Mouse (Mus musculus) gastrocnemius, postnatal 25 days (tissue): Measurements from ENCODE around the gene Nr3c2. TPM values are rescaled to one million over a fixed set of nuclear protein-coding genes. Genes with fewer than 3 reads are reported as not detected.

Experiments used
- DNase-seq: peaks from one replicate; pipeline ENCODE4 v3.0.0; 2022
- total RNA-seq, 2 experiments: library from RNA; stranded (reverse); gene quantifications; 1 replicate in 1 of 2; 2 replicates in 1 of 2; pipeline ENCODE4 v1.2.3; 2021

The Nr3c2 gene
- total RNA-seq, 2 experiments from 2014 or later = 6.8 TPM

DNA sequence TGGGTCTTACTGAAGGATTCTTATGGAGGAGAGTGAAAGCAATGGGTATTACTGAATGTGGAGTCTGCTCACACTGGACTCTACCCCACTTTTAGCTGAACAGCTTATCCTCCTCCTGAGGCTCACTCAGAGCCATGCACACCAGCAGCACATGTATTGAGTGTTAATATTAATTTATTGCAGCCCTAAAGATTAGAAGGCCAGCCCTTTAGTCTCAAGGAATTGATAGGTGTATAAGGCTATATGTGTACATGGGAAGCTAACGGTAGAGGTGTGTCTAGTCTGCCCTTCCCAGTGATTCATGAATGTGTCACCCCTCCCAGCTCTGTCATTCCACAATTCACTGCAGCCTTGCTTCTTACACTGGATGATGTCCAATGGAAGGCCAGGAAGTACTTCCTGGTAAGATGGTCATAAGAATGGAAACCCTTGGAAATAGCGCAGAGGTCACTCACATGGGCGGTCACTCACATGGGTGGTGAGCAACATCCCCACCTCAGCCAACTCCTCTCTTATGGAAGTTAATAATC is 156.3 kb downstream of the Nr3c2 start:
- no peak for DNase-seq

DNA sequence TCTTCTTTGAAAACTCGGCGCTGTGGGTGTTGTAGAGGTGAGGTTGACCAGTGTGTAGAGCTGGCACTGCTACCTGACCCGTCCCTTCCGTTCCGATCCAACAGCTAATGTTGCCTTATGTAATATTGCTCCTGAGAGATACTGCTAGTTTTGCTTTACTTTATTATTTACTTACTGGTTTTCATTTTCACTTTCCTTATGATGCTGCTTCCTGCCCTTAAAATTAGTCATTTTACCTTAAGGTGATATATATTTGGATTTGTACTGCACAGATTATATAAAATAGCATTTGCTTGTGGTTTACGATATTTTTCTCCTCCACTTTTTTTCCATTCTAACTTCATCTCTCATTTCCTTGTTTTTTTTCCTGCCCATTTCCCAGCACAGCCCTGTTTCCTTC is 157.6 kb downstream of the Nr3c2 start:
- no peak for DNase-seq

DNA sequence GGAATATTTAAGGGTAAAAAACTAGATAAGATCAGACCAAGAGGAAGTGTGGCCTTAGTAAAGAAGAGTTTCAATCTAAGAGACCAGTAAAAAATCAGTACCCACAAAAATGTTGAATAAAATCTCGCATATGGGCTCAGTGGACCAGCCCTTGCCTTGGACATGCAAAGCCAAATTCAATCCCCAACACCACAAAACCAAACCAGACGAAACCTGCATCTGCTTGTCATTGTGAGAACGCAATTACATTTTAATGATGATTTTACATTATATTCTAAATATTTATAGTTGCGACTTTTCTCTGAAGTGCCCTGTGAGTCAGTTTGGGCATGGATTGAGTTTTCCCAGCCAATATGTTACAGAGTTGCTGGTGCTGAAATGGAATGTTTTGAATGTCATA is 183.4 kb downstream of the Nr3c2 start:
- DNase-seq = no peak

DNA sequence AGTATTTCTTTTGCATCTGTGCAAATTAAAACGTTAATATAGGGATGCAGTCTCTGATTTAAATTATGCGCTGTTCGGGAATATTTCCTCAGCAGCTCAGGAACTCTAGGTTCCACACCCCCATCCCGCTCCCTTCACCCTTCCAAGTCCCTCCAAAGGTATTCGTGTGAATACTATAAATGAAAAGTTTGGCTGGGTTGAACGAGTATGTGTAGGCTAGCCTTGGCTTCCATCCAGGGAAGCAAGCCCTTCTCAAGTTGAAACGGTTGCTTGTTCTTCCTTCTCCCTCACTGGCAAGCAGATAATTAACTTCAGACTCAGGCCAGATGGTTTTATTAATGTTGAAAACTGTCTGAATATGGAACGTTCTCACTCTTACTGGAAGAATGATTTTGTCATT is 186.8 kb downstream of the Nr3c2 start:
- DNase-seq = no peak

DNA sequence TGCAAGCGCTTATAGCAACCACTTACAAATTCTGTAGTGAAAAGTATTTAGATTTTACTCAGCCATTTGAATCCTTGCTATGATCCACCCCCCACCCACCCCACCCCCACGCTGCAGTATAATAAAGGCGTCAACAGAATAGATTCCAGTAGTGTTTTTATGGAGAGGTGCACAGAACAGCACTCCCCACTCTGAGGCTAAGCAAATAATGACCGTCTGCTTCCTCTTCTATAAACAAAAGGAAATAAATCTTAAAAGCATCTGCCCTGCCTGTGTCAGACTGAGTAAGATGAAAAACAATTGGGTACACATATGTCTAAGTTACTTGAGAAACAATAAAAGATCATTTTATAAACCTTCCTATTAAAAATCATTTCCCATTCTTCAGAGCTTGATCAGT is 197.5 kb downstream of the Nr3c2 start:
- no peak for DNase-seq

DNA sequence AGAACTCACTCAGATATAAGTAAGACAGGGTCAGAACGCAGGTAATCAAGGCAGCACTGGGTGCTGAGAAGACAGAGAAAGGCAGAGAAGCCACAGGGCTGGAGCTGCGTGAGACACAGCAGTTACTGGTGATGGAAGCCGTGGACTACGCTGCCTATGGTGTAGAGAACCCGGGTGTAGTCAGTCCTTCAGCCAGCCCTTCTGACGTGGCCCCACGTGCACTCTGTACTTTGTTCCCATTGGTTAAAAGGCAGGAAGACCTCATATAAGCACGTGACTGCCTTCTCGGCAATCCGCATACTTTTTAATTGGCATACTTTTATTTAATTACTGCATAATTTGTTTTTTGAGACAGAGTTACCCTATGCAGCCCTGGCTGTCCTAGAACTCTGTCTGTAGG is 198.9 kb downstream of the Nr3c2 start:
- no peak for DNase-seq

DNA sequence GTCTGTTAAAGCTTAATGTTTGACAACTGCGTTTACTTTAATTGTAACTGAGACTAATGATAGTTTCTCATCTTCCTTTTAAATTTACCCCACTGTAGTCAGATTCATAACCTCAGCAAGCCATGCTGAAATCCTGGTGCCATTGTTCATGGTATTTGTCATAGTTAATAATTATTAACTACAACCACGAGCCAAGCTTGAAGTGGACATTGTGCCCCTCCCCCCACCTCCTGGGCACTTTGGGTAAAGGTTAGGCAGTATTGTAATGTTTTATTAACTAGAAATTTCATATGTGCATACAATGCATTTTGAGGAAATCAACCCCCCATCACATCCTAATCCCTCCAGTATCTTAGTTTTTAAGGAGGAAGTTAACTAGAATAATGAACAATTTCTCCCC is 201.1 kb downstream of the Nr3c2 start:
- DNase-seq = no peak

DNA sequence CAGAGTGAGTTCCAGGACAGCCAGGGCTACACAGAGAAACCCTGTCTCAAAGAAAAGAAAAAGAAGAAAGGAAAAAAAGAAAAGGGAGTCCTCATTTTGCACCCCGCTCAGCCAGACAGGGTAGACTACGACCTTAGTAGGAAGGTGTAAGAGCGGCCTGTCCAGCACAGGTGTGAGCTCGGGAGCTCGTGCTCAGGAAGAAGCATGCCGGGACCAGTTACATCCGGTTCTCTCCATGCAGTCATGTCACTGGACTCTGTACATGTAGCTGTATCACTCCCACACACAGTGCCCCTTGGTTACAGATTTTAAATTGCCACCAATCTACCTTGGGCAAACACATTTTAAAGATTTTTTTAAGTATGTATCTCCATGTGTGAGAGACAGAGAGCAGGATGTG is 203.6 kb downstream of the Nr3c2 start:
- no peak for DNase-seq

DNA sequence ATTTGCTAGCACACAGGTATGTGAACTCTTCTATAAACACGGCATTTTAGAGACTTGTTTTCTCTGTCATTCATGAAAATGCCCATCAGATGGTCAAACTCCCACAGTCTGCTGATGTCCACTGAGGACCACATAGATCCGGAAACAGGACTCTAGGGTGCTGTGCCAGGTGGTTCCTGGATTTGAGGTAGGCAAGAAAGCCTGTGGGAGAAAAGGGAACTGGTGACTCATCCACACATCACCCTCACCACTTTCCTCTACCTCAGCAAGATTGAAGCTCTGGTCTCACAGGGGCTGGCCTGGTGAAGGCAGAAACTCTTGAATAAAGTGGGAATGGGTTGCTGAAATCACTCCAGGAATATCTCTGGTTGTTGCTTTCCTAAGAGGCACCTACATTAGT is 213.5 kb downstream of the Nr3c2 start:
- no peak for DNase-seq

DNA sequence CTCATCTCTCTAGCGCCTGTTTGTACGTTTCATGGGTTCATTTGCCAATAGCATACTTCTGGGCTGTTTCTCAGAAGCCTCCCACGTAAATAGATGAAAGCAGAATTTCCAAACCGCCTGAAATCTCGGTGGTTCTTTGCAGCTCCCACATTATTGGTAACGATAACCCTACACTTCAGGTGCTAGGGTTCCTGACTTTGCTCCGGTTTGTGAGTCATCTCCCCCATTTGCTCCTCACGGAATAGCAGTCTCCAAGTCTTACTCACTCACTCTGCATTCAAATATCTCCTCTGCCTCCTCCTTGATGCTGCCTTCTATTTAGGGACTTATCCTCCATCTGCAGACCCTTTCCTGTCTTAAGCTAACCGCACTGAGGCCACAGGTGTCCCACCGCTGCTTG is 215.5 kb downstream of the Nr3c2 start:
- no peak for DNase-seq

DNA sequence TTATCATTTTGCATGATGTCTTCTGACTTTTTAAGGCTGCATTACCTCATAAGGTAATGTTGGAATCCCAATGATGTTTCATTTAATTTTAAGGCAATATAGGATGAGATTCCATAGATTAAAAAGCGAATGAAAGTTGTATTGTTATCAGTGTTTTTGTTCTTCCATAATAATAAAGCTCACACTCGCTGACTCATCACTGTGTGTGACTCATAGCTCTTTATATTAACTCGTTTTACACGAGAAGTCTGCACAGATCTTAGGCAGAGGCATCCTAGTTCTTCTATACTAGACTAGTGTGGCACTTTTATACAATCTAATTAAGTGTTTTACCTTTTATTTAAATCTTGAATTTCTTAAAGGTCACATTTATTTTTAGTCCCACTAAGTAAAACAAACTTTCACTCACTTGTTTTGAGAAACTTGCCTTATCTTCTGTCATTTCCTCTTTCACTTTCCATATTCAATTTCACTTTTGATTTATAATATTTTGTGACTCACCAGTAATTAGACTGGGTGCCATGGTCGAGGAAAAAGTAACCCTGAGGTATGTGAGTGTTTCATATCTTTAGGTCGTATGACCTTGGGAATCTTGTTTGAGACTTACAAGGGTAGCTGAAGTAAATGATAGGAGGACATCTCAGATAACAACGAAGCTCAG is 217.3 kb downstream of the Nr3c2 start:
- DNase-seq = no peak

DNA sequence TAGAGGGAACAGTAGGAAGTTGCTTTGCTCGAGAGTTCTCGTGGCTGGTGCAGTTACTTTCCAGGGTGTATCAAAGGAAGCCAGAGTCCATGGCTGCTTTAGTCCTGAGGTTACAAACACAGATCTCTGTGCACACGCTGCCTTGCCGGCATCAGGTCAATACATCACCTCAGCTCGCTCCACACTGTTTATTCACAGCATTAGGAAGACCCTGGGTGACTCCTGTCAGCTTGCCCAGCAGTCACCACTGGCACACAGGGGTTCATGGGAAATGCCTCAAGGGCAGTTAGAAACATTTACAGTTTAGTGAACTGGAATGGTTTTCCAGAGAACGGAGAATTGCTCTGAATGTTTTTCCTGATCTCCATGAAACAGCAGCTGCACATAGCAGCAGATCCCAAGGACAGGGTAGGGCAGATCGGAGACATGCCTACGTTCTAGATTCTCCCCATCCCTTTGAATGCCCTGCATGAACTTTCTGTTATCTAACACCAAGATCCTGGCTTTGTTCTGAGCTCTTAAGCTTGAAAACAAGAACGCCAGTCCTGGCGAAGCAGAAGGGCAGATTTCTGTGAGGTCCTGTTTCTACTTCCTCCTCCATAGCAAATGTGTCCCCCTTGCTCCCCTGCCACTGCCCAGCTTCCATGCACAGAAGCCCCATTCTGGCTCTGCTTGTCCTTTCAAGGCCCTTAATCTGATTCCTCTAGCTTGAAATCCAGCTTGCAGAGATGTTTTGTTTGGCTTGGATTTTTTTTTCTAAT is 221.7 kb downstream of the Nr3c2 start:
- DNase-seq = no peak

DNA sequence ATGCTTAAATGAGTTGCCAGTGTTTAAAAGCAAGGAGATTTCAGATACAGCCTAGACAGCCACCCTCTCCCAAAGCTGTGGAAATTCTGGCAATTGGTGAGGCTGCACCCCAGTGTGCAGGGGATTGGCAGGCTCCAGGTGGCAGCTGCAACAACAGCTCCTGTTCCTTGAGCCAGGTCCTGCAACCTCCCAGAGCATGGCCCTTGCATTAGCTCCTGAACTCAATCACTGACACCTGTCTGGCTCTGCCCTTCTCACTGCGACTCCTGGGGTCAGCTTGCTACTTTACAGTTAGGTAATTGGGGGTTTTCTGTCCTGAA is 222.3 kb downstream of the Nr3c2 start:
- DNase-seq = peak; percentile 19

DNA sequence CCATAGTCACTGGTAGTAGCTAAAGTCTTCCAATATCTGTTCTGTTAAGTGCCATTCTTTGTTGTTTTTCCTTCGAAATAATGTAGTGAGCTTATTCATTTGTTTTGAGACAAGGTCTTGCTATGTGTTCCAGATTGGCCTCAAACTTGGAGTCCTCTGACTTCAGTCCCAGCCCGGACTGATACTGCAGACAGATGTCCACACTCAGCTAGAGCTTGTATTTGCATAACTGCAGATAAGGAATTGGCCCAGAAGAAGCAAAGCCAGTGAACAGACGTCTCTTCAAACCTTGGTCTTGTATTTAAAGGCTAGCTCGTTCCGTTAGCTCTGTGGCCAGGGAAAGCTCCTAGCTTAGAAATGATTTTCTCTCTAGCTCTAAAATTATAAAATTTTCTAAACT is 223.1 kb downstream of the Nr3c2 start:
- no peak for DNase-seq

DNA sequence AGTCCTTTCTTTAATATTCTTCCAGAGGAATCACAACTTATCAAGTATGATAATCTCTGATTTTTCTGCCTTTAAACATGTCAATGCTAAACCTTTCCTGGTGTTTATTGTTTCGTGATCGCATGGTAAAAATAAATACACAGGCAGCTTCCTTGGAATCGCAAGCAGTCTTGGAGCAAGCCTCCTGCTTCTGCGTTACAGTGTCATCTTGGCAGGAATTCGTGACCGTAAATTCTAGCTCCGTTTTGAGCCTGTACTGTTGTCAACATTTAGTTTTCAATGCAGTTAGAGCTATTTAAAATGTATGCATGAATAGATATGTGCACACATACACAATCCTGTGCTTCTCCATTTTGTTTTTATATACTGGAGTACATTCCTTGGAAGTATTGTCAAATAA is 226.5 kb downstream of the Nr3c2 start:
- DNase-seq = no peak

DNA sequence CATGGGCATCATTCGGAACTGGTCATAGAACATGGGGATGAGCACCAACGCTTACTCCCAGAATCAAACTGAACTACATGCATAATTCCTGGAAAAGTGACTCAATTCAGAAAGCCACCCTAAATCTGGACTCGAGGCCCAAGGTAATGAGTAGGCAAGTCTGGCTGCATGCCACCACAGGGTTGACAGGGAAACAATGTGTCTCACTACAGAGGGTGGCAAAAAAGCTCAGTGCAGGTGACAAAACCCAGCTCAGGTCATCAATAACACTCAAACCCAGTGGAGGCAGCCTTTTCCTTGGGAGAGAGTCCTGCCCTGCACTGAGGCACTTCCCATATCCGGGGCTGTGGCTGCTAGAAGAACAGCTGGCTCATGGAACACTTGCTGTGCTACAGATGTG is 228.8 kb downstream of the Nr3c2 start:
- DNase-seq = no peak

DNA sequence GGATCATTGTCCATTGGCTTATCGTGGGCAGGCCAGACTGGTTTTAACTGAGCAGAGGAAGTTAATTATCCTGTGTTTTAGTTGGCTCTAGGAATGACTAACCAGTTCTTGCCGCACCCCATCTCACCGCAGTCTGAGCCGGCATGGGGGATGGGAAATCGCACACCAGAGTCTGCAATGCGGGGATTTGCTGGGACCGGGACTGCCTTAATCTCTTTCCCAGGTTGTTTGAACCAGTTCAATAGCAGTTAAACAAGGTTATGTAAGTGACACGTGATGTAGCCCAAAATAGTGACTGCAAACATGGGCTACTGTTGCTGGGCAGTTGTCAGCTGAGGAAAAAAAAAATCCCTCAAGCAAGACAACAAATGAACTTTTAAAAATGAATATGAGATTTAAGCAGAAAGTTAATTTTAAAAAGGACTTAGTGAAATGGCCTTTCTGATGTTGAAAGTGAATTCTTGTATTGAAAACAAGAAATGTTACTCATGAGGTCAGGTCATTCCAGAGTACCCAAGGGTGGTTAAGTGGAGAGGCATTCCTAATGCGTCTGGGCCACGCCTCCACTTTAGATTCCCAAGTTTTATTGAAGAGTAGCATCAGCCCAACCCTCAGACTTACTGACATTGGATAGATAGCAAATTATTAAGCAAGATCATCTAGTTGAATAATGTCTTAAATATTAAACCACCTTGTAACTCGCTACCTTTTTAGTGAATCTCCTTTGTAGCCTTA is 233.8 kb downstream of the Nr3c2 start:
- peak; percentile 78 for DNase-seq

DNA sequence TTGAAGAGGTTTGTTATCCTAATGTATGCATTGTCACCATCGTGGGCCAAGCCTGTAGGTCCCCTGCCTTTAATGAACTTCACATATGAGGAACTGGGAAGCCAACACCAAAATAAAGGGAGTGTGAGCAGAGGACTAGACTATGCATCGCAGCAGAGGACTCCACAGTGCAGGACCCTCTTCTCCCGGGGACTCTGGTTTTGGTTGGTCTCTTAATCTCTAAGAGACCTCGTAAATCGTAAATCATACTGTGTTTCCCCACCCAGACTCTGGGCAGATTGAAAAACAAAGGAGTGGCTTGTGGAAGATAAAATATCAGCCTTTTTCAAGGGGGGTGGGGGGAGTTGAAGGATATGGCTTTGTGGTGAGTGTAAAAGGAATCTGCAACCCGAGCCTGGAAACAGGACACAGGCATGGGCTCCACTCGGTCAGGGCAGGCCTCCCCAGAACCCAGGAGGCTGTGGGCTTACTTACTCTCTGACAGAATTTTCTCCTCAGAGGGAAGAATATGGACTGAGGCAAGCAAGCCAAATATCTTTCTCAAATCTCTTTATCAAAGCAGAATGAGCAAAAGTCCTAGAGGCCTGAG is 234.6 kb downstream of the Nr3c2 start:
- DNase-seq = no peak

DNA sequence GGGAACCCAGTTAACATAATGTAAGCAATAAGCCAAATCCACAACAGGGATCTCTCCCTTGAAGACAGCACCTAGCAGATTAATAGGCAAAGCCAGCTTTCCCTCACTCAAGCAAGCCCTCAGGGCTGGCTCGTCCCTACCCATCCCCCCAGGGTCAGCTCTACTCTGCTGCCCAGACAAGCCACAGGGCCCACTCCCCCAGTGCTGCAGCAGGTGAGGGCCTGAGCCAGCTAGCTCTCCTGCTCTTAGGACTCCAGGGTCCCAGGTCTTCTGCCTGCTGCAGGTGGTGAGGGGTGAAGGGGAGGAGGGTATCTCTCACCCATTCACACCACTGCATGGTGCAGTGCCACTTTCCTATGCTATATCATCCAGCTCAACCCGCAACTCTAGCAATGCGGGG is 246.0 kb downstream of the Nr3c2 start:
- DNase-seq = no peak

DNA sequence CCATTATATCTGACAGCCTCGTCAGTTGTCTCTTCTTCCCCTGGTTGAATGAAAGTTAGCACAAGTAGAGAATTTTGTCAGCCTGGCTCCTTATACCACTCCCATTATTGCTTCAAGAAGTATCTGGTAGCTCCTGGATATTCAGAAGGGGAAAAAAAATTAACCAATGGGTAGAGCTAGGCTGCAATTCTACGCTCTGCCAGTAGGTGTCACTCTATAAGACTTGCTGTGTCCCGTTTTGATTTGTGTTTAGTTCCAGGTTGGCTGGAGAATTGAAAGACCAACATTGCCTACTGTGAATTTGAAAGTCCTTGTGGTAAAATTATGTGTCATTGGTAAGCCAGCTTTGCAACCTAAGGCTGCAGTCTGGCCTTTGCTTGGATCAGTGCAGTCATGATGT is 255.3 kb downstream of the Nr3c2 start:
- no peak for DNase-seq

DNA sequence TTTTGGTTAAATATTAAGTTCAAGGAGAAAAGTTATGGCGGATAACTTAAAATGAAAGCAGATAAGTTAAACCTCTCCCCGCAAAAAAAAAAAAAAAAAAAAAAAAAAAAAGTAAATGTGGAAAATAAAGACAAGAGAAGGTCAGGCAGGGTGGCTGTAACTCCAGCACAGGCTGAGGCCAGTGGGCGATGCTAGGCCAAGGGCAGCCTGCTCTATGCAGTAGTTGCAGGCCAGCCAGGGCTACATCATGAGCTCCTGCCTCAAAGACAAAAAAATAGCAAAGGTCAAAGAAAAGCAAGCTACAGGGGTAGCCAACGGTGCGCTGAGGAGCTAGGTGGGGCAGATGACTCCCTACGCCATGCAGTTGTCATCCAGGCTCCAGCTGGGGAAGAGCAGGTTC is 270.1 kb downstream of the Nr3c2 start:
- DNase-seq = no peak

DNA sequence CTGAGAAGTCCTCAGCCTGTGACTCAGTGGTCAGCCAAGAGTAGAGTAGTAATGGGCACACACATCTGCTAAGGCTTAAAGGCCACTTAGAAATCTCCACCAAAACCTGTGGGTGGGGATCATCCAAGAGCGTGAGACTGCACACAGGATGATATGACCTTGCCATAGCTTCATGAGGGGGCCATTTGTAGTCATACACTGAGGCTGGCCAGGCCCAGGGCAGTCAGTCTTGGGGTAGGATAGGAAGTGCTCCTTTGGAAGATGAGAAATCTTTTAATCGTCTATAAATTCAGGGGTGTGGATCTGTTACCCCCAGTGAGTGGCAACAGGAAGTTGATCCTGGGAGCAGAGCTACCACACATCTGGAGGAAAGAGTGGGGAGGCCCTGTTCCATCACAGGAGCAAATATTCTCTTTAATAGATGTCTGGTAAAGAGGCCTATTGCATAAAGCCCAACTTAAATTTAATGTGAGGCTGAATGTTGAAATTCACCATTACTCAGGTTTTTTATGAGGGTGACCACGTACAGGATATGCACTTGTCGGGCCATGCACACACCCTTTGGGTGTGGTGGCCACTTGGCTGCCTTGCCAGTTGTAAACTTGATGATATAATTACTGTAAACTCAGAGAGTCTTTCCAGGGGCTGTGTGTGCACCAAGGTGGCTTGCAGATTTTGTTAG is 270.7 kb downstream of the Nr3c2 start:
- DNase-seq = no peak

DNA sequence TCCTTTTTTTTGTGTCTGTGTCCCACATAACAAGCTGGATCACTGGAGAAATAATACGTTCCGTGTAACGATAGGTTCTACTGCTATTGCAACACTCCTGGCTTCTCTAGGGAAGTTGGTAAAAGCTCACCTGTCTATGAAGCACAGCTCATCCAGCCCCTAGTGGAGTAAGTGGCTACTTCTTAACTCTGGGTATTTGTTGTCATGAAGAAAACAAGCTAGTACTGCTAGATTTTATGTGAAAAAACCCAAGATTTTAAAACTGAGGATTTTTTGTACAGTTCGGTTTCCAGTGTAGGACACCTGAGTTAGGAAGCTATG is 271.2 kb downstream of the Nr3c2 start:
- DNase-seq = no peak
